Mouse (Mus musculus) midbrain, embryonic 12.5 days (tissue): ENCODE measurements around the gene Pnpla6. TPM values are rescaled to one million over a fixed set of nuclear protein-coding genes. Genes with fewer than 3 reads are reported as not detected.

Experiments used
- ATAC-seq: fragments of 200-750 bp; cut with Nextera tagmentation; 2 replicates; pipeline ENCODE4 v1.8.0; 2017; ENCODE audit warnings: low read depth, moderate TSS enrichment, moderate library complexity; ENCODE audit not compliant: low FRiP score
- H3K27ac ChIP-seq: fragments of 300-500 bp; sonication (generic); replicated peaks from 2 replicates; pipeline ENCODE4 v1.5.1; 2016; ENCODE audit warnings: mild to moderate bottlenecking
- H3K27me3 ChIP-seq: fragments of 300-500 bp; sonication (generic); 2 replicates; pipeline ENCODE4 v1.6.1; 2016; ENCODE audit warnings: mild to moderate bottlenecking
- H3K36me3 ChIP-seq: fragments of 300-500 bp; sonication (generic); 2 replicates; pipeline ENCODE4 v1.6.1; 2016
- H3K4me1 ChIP-seq: fragments of 300-500 bp; sonication (generic); 2 replicates; pipeline ENCODE4 v1.6.1; 2016
- H3K4me2 ChIP-seq: fragments of 300-500 bp; sonication (generic); replicated peaks from 2 replicates; pipeline ENCODE4 v1.6.1; 2016; ENCODE audit warnings: mild to moderate bottlenecking, moderate library complexity
- H3K4me3 ChIP-seq: fragments of 300-500 bp; sonication (generic); 2 replicates; pipeline ENCODE4 v1.5.1; 2016; ENCODE audit warnings: mild to moderate bottlenecking
- H3K9ac ChIP-seq: fragments of 300-500 bp; sonication (generic); replicated peaks from 2 replicates; pipeline ENCODE4 v1.6.1; 2016; ENCODE audit warnings: mild to moderate bottlenecking, moderate library complexity
- H3K9me3 ChIP-seq: fragments of 300-500 bp; sonication (generic); 2 replicates; pipeline ENCODE4 v1.6.1; 2016; ENCODE audit warnings: mild to moderate bottlenecking
- WGBS: fragments of 180-500 bp; shearing (Covaris S2); methylation state at CpG from one replicate; pipeline ENCODE4 v1.1.7; 2016; 5-methylcytosine and 5-hydroxymethylcytosine counted together
- polyA plus RNA-seq: library from polyadenylated mRNA; unstranded; fragments of >200 nt; fragmentation: Nextera tagmentation; extraction: Ambion mirVana; gene quantifications from 2 replicates; pipeline ENCODE4 v1.2.1, GENCODE M21; 2016

Gene Pnpla6
- polyA plus RNA-seq, 1 experiment from 2014 or later, result 30.5 TPM

- Histone ChIP-seq H3K27ac (peak within 1 kb of the TSS; percentile 79), H3K4me2 (peak within 1 kb of the TSS; percentile 85), H3K9me3 (no peaks in the 10 kb centered on the region), H3K4me3 (peak within 1 kb of the TSS; percentile 90), H3K9ac (peak within 1 kb of the TSS; percentile 93), H3K27me3 (peaks cover 12% of the 10 kb centered on the region; the same call in 1 of the 2 replicates), H3K4me1 (peaks cover 9% of the 10 kb centered on the region; the same call in 1 of the 2 replicates), H3K36me3 (no peaks in the 10 kb centered on the region)
- no peak for ATAC-seq
- WGBS, result 7% methylated on average over 7 of the region's 7 CpGs
Observed at GRCm38 (mm10) chr8:3586993-3587390, 71.8 kb downstream of the Pnpla6 start, which contains the start of gene Camsap3. Camsap3 (plus strand) TSS chr8:3587293.

GRCm38 (mm10) chr8:3587391-3588257 is 72.4 kb downstream of the Pnpla6 start:
- peaks cover 12% of the 10 kb centered on the region; the same call in 1 of the 2 replicates for H3K27me3 ChIP-seq
- peak overlapping the region; percentile 90 for H3K4me3 ChIP-seq
- H3K4me2 ChIP-seq, result peak overlapping the region; percentile 85
- no peaks in the 10 kb centered on the region for H3K9me3 ChIP-seq
- H3K9ac ChIP-seq, result peak overlapping the region; percentile 93
- H3K4me1 ChIP-seq, result peaks cover 9% of the 10 kb centered on the region; the same call in 1 of the 2 replicates
- H3K27ac ChIP-seq, result peak overlapping the region; percentile 79
- H3K36me3 ChIP-seq, result no peaks in the 10 kb centered on the region
- under 1% methylated on average over 74 of the region's 77 CpGs for WGBS
- ATAC-seq, result peak; percentile 82

- no peaks in the 10 kb centered on the region for H3K36me3 ChIP-seq
- H3K9me3 ChIP-seq, result no peaks in the 10 kb centered on the region
- H3K27ac ChIP-seq, result peak overlapping the region; percentile 79
- H3K4me2 ChIP-seq, result peak overlapping the region; percentile 85
- H3K9ac ChIP-seq, result peak overlapping the region; percentile 93
- WGBS, result 2% methylated on average over 11 of the region's 11 CpGs
- peaks cover 12% of the 10 kb centered on the region; the same call in 1 of the 2 replicates for H3K27me3 ChIP-seq
- peak overlapping the region; percentile 90 for H3K4me3 ChIP-seq
- ATAC-seq, result peak; percentile 68
- H3K4me1 ChIP-seq, result peaks cover 9% of the 10 kb centered on the region; the same call in 1 of the 2 replicates
Observed at GRCm38 (mm10) chr8:3588258-3588633, 73.1 kb downstream of the Pnpla6 start.

GRCm38 (mm10) chr8:3593470-3593869 is 78.3 kb downstream of the Pnpla6 start:
- ATAC-seq, result no peak
- peaks cover 7% of the 10 kb centered on the region for H3K36me3 ChIP-seq
- 69% methylated on average over 3 of the region's 3 CpGs for WGBS

More at GRCm38 (mm10) chr8:3593470-3593869, 78.3 kb downstream of the Pnpla6 start:
- Histone ChIP-seq H3K9ac (no peak overlapping the region), H3K27me3 (no peaks in the 10 kb centered on the region), H3K9me3 (no peaks in the 10 kb centered on the region), H3K4me2 (no peak overlapping the region), H3K27ac (no peak overlapping the region), H3K4me3 (no peak overlapping the region), H3K4me1 (peaks cover 6% of the 10 kb centered on the region; the same call in 1 of the 2 replicates)

Other genes starting within 250 kb of the Pnpla6 start
- 46.5 and 46.7 TPM in 2 replicates for gene Insr, start 235.8 kb upstream of the Pnpla6 start, polyA plus RNA-seq
- gene A430078G23Rik, start 162.0 kb upstream of the Pnpla6 start, polyA plus RNA-seq, result not detected in 2 replicates
- 14.0 and 15.3 TPM in 2 replicates for gene Arhgef18, start 122.4 kb upstream of the Pnpla6 start, polyA plus RNA-seq
- gene Pex11g, start 47.7 kb upstream of the Pnpla6 start, polyA plus RNA-seq, result 3.3 and 3.4 TPM in 2 replicates
- gene Tex45, start 44.5 kb upstream of the Pnpla6 start, polyA plus RNA-seq, result 0.19 and 0.25 TPM in 2 replicates
- gene Zfp358, start 22.2 kb upstream of the Pnpla6 start, polyA plus RNA-seq, result 82.8 and 89.5 TPM in 2 replicates
- gene Mcoln1, start 14.9 kb upstream of the Pnpla6 start, polyA plus RNA-seq, result 74.9 and 79.3 TPM in 2 replicates
- 2.8 and 3.2 TPM in 2 replicates for gene C330021F23Rik, start 52.6 kb downstream of the Pnpla6 start, polyA plus RNA-seq
- 22.9 and 26.5 TPM in 2 replicates for gene Camsap3, start 71.9 kb downstream of the Pnpla6 start, polyA plus RNA-seq
- 62.8 and 65.2 TPM in 2 replicates for gene Xab2, start 105.9 kb downstream of the Pnpla6 start, polyA plus RNA-seq
- 109 and 124 TPM in 2 replicates for gene Pet100, start 106.2 kb downstream of the Pnpla6 start, polyA plus RNA-seq
- 0.14 TPM in 1 of 2 replicates, not detected in the other for gene Pcp2, start 110.2 kb downstream of the Pnpla6 start, polyA plus RNA-seq
- gene Stxbp2, start 115.6 kb downstream of the Pnpla6 start, polyA plus RNA-seq, result 19.5 and 19.8 TPM in 2 replicates
- 0.54 TPM in 1 of 2 replicates, not detected in the other for gene Retn, start 140.4 kb downstream of the Pnpla6 start, polyA plus RNA-seq
- not detected in 2 replicates for gene Mcemp1, start 150.4 kb downstream of the Pnpla6 start, polyA plus RNA-seq
- 7.0 and 7.9 TPM in 2 replicates for gene Fcor, start 157.0 kb downstream of the Pnpla6 start, polyA plus RNA-seq
- 46.6 and 49.0 TPM in 2 replicates for gene Trappc5, start 160.9 kb downstream of the Pnpla6 start, polyA plus RNA-seq
- 0.40 and 0.42 TPM in 2 replicates for gene Fcer2a, start 178.8 kb downstream of the Pnpla6 start, polyA plus RNA-seq
- not detected in 2 replicates for gene Clec4g, start 205.3 kb downstream of the Pnpla6 start, polyA plus RNA-seq
- gene Cd209a, start 233.6 kb downstream of the Pnpla6 start, polyA plus RNA-seq, result 0.20 TPM in 1 of 2 replicates, not detected in the other